Mouse (Mus musculus) layer of hippocampus, adult 18-20 months (tissue): ENCODE measurements around the gene Smim15. TPM values are rescaled to one million over a fixed set of nuclear protein-coding genes. Genes with fewer than 3 reads are reported as not detected.
A peak's percentile ranks its signal among the peaks of the same experiment; 100 is the strongest.

ENCODE experiments used
- DNase-seq, 2 experiments: peaks; one replicate each; pipeline ENCODE4 v3.0.0; 2022; ENCODE audit warnings: low spot score in 2 of 2
- total RNA-seq, 2 experiments: library from RNA; stranded (reverse); gene quantifications; 2 replicates each; pipeline ENCODE4 v1.2.3; 2021

Gene Smim15
- total RNA-seq, 2 experiments from 2014 or later = 58.2 to 59.3 TPM

DNA sequence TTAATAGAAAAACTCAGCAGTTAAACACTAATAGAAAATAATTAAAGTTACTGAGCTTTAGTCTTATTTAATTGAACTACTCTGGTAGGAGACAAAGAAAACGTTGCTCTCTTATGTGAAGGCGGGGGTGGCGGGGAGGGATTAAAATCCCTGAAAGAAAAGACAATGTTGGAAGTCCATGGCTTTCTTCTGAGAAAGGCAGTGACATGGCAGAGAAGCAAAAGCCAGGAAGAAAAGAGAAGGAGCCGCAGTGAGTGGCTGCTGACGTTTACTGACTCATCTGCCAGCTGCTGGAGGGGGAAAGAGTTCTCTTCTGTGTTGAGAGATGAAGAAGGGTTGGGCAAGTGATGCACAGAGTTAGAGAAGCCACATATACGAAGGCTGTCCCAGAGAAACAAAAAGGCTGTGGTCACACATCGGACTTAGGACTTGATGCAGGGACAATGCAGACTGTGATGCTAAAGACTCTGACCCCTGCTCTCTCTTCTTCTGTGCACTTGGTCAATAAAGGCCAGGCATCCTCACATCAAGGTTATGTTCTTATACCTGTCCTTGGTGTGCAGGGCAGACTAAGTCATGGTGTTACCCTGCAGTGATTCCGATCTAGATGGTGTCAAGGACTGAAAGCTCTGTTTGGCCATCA, 16.8 kb downstream of the Smim15 start:
- no peak for DNase-seq

DNA sequence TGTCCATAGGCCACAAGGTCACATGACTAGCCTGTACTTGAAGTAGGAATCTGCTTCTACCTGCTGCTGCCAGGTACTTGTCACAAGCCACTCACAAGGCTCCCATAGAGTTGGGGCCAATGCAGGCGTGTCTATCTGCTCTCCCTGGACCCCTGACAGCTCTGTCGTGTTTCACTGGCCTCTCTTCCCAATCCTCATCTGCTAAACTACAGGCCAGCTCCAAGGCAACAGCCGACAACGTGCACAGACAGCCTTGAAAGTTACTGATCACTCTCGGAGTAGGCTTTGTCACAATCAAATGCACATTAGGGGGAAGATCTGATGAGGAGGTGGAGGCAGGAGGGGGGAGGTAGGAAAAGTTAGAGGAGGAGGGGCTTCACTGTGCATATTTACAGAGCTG, 18.7 kb downstream of the Smim15 start:
- no peak for DNase-seq

DNA sequence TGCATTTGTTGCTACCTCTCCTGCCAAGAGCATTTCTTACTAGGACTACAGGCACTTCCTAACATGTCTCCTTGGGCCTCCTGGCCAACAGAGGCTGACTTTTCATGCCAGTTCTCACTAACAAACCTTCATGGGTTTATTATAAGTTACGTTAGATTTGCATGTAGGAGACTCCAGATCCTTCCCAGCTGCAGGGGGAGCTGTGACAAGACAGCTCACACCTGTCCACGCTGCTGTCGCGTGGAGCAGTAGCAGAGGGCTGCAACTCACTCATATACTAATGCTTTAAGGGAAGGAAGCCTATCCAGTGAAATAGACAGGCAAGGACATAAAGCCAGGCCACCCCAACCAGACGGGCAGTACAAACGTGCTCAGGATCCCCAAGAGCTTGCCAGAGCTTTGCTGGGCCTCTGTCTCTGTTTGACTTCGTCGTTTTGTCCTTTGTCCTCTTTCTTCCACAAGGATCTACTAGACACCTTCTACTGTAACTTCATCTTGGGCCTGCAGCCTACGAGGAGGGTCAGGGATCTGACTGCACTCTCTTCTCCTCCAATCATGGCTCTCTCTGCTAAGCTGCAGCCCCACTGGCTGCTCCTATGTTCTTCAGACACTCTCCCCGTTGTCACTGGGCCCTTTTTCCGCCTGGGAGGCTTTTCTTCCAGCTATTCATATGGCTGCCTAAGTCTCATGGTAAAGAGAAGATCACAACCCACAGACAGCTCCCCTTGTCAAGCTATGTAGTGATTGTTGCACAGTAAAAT, 19.3 kb downstream of the Smim15 start:
- no peak for DNase-seq

DNA sequence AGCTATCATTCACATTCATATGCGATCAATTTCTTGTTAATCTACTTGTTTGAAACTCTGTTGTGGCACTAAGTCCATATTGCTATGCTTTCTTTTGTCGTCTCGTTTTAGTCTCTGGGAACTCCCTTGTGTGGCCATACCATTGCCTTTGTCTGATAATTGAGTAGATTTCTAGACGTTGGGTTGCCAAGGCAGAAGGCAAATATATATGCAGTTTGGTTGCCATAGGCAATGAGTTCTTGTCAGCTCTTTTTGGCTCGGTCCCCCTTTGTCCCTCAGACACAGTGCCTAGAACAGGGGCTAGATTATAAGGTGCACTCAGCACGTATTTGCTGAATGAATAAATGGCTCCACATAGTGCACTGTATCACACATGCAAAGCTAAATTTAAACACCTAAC, 20.1 kb downstream of the Smim15 start:
- DNase-seq = no peak

DNA sequence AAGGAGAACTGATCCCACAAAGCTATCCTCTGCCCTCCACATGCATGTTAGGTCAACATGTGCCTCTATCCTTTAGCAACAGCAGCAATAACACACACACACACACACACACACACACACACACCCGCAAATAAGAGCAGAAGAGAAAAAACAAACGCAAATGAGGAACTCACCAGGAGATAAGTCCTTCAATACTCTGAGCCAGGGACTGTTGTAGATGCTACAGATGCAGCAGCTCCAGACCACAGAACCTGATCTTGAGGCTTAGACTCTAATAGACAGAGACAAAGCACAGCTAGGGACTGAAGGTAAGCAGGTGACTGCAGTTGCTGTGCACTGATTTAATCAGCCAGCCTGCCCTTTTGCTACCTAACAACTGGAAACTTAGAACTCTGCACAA, 21.8 kb downstream of the Smim15 start:
- no peak for DNase-seq

DNA sequence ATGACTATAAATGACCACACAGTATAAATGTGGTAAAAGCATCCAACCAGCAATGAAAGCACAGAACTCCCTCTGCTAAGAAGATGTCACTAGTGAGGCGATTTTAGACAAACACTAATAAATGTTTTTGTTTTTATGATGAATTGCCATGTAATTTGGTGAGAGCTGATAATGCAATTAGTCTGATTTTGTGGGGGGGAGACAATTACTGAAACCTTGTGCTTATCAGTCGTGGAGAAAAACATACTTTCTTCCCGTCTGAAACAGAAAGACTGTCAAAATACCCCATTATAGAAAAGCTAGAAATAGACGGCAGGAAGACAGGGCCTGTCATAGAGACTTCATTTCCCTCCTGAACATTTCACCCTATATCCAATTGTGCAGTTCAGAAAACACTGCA, 24.9 kb downstream of the Smim15 start:
- no peak for DNase-seq

DNA sequence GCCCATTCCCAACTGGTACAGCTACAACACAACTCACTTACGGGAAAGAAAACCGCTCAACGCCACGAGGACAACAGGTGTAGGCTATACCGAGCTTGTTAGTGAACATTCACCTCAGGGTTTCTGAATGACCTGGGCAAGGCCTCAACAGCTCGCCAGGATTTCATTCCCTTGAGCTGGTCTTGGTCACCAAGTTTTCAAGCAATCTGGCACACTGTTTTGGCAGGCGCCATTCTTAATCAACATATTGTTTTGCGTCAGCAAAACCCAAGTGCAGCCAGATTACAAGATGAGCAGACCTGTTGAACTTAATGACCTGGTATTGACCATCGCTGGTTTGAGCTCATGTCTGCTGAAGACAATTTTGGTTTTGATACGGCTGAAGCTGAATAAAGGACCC, 25.9 kb downstream of the Smim15 start:
- no peak for DNase-seq

DNA sequence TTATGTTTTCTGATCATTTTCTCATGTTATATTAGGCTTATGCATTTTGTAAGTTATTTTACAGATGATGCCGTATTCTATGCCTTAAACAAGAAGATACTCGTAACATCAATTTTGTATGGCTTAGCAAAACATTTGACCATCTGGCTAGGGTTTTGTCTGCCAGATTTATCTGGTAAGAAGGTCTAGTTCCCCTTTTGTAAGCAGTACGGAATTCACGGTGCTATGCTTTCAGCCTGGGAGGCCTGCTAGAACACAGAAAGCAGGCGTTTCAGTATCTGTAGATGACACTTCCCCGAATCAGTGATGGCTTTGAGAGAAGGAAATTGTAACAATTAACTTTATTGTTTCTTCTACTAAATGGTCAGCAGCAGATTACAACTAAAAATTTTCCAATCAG, 33.2 kb downstream of the Smim15 start:
- peak in 1 of 2 experiments; percentile 38 for DNase-seq

DNA sequence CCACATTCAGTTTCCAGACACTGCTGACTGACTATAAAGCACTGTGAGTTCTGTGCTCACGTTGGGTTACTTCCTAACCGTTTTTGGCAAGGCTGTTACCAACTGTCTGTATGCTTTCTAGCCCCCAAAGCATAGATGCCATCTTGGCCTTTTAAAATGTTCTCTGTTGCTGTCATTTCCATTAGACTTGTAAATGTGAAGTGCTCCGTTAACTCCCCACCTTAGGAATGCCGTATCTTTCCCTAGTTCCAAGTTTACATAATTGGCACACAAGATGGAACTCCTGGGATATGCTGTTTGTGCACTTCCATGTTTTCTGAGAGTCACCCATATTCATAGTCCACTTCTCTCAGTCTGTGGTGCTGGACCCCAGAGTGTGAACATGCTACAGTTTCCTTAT, 33.7 kb downstream of the Smim15 start:
- DNase-seq = peak in 1 of 2 experiments; percentile 14

DNA sequence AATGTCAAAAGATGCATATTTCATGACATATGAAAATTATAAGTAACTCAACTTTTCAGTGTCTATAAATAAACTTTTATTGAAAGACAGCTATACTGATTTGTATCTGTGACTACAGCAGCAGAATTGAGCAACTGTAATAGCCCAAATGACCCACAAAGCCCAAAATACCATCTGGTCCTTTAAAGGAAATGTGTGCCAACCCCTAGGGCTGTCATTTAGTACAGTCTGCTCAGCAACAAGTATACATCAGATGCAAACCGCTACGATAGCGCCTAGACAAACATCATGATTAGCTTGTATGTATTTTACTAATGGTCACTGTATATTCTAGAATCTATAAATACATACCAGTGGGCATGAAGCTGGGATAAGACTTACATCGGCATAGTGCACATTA, 39.8 kb downstream of the Smim15 start:
- no peak for DNase-seq

DNA sequence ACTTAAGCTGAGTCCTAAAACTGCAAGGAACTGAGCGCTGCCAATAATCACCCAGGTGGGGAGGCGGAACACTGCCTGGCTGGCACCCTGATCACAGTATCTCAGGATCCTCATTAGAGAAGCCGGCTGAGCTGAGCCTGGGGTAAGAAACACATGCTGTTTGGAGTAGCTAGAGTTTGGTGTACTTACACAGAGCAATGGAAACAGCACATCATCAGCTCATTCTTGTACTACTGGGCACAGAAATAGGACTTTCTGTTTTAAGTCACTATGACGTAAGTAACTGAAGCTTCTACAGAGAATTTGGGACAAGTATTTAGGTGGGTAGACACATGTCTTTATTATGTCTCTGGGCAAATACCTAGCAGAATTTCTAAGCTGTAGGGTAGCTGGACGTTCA, 41.8 kb downstream of the Smim15 start:
- DNase-seq = peak in 1 of 2 experiments; percentile 24

DNA sequence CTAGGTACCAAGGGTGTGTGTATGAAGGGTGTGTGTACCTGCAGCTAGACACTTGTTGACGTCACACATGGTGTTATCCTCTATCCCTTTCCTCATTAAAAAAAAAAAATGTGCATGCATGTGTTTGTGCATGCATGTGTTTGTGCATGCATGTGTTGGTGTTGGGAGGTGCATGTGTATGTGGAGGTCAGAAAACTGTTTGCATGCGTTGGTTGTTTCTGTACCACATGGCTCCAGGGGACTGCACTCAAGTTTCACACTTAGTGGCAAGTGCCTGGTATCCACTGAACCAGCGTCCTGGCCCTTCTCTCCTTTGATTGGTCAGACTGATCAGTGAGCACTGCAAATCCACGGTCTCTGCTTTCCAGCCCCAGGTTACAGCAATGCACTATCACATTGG, 42.5 kb downstream of the Smim15 start:
- DNase-seq = no peak

DNA sequence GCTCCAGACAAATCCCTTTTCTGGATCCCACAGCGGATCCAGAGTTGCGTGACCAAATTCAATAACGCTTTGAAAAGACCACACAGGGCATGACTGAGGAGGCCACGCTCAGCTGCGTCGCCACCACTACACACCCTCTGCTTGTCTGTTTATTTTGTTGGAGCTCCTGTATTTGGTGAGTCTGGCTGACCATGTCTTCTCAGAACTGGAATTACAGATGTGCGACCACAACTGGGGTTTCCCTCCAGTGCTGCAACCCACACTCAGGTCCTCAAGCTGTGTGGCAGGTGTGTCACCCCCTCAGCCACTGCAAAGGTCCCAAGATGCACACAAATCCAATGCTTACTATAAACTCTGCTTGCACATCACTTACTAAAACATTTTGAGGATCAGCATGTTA, 48.0 kb downstream of the Smim15 start:
- no peak for DNase-seq

DNA sequence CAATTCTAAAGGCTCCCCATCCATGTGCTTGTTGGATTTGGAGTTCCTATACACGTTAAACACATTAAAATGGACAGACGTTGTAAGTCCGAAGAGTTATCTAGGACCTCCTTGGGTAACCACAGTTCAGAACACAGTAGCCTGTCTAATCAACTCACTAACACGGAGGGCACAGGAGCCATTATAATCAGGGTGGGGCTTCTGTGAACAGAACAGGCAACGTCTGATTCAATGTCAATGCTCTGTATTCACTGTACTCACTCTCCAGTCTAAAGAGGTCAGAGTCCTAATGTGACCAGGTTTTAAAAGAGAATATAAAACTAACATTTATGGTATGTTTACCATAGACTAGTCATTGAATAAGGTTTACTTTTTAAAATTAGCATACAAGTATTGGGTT, 50.4 kb downstream of the Smim15 start:
- DNase-seq = no peak

DNA sequence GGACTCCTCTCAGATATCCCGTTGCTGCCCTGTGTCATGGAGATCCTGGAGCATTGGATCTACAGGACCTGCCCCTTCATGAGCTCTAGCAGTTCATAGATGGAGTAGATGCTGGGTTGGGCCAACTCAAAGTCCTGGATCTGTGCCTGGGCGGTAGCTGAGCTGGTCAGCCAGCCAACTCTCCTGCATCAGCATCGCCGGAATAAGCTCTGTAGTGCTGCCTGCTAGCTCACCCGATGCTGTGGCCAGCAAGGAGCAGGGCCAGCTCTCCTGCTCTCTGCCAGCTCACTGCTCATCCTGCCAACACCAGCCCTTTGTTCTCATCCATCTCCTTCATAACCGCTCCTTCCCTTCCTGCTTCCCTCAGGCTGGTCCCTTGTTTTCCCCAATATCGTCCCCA, 51.4 kb downstream of the Smim15 start:
- DNase-seq = peak; percentile 28 to 59

DNA sequence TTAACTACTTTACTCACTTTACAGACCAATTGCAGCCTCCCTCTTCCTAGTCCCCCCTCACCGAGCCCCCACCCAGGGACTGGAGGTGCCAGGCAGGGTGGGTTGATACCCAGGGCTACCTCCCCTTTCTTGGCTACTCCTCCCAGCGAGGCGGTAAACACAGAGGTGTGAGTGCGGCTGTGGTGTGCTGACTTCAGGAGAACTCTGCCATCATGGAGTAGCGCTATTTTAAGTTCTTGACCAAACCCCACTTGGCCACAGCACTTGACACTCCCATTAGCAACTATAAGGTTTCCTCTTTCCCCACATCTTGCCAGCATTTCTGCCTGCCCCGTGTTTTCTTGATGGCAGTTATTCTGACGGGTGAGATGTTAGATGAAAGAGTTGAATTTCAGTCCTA, 52.2 kb downstream of the Smim15 start:
- DNase-seq = no peak

Other genes with a start within 250 kb of the Smim15 start
- 10 to 100 TPM; 21.1 to 22.8 TPM for gene Ndufaf2, start 114.2 kb downstream of the Smim15 start, total RNA-seq
- gene Ercc8, start 114.3 kb downstream of the Smim15 start, total RNA-seq = 10 to 100 TPM; 14.6 to 14.9 TPM
- 1 to 10 TPM; 5.0 to 6.9 TPM for gene Elovl7, start 170.0 kb downstream of the Smim15 start, total RNA-seq